Mouse (Mus musculus) gastrocnemius, postnatal 4 days (tissue): Measurements from ENCODE around the gene Fam69b. TPM values are rescaled to one million over a fixed set of nuclear protein-coding genes. Genes with fewer than 3 reads are reported as not detected.

Experiments
- DNase-seq, 2 experiments: peaks; one replicate each; pipeline ENCODE4 v3.0.0; 2021 to 2022; ENCODE audit warnings: low spot score in 2 of 2, mixed read lengths in 2 of 2
- total RNA-seq, 2 experiments: library from RNA; stranded (reverse); gene quantifications; 2 replicates each; pipeline ENCODE4 v1.2.3; 2021

Gene Fam69b
- total RNA-seq, 2 experiments from 2014 or later = 2.6 to 4.0 TPM

DNA sequence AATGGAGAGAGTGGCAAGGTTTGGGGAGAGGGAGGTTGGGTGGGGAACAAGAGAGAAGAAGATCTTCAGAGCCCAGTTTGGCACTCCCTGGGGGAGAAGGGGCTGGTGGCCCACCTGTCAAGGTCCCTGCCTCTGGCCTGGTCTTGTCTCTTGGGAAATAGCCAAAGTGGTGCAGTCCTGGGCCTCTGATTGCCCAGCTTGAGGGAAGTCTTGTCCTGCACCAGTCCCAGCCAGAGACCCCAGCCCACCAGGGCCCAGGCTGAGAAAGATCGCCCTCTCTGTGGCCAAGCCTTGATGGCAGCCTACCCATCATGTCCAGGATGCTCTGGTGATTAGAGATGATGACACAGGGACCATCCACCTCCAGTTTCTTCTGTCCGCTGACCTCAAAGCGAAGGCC, 31.4 kb upstream of the Fam69b start:
- DNase-seq = no peak

DNA sequence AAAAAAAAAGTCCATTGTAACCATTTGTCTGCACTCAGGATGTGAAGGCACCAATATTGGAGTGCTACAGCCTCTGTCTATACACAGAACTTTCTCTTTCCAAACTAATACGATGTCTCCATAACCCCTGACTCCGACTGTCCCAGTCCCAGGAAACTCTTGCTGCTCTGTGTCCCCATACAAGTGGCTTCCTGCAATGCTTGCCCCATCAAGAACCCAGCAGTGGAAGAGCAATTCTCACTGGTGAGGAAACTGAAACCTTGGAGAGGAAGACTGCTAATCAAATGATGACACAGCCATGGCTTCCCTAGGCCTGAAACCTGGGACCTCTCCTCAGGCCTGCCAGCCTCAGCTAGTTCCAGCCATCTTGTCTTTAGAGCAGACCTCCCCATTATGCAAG, 30.4 kb upstream of the Fam69b start:
- no peak for DNase-seq

DNA sequence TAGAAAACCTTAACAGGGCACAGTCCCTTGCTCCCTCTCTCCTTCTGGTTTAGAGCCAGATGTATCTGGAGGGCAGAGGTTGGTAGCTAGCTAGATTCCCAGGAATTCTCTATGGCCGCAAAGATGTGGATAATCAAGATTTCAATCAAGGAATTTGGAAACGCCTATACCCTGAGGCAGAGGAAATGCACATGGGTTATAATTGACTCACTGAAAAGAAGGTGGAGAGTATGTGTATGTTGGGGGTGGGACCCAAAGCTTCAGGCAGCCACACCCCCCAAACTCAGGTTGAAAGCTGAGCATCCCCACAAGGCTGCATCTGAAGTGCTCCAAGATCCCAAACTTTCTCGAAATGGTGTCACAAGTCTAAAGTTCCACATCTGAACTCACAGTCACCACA, 29.8 kb upstream of the Fam69b start:
- DNase-seq = no peak

DNA sequence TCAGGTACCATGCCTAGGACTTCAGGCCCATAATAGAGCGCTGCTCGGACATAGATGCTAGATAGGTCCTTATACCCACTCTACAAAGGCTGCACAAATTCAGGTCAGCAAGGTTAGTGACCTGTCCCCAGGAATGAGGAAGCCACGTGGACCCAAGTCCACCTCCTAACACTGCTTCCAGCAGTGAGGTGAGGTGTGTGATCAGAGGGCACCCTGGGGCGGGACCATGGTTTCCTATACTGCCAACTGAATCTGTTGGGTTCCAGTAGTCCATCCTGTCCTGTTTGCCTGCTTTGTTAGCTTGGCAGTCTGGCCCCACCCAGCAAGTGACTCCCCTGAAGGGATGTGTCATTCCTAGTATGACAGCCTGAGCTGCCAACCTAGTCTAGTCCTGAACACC, 28.3 kb upstream of the Fam69b start:
- no peak for DNase-seq

GRCm38 (mm10) chr2:26600664-26601063, 27.6 kb upstream of the Fam69b start:
- no peak for DNase-seq

GRCm38 (mm10) chr2:26601595-26601994, 26.7 kb upstream of the Fam69b start:
- no peak for DNase-seq

GRCm38 (mm10) chr2:26602631-26603030, 25.6 kb upstream of the Fam69b start:
- no peak for DNase-seq

DNA sequence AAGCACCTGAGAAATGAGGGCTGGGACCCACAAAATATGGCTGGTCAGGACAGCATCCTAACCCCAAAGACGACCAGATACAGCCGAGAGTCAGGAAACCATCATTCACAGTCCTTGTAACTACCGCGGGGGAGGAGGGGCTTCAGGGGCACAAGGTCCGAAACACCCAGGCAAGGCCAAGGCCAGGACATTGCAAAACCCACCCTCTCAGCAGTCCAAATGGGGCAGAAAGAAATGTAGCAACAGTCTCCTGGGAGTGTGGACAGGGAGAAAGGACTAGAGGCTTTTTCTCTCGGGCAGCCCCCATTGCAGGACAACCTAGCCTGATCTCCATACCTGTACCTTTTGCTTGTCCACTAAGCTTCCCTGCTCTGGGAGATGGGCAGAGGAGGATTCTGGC, 25.1 kb upstream of the Fam69b start:
- no peak for DNase-seq

DNA sequence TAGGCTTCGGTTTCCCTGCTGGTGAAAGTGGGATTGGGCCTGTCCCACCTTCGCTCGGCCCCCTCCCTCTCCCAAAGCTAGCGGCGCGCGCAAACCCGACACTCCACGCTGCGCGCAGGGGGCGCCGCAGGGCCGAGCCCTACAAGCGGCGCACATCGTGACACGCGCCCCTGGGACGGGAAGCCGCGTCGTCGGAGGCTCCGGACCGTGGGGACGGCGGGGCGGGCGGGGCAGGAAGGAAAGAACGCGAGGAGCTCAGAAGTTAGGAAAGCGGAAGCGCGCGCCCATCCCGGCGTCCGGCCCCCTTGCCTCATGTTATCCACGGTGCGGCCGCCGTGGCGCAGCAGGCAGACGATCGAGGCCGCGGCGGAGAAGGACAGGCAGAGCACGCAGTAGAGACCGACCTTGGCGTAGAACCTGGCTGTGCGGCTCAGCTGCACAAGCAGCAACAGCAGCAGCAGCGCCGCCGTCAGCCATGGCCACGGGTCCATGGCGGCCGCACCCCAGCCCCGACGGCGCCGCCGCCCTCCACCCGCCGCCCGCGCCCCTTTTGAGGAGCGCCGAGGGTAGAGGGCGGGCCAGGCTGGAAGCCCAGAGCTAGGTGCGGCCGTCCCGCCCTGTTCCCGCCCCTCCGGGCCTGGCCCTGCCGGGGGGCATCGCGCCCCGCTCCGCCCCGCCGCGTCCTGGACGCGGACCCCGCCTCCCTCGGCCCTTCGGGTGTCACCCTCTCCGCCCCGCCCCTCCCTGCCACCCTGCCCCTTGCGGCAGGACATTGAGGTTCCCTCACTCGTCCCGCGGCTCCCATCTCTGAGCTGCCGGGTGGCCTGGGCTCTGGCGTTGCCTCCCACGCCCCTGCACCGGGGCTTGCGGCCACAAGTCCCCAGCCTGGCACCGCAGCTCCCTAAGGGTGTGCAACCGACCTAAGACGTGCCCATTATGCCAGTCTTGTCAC, 24.3 kb upstream of the Fam69b start, which contains the start of gene Agpat2:
Gene Agpat2, minus strand, starts transcription at position 698 of the 952 bp plus-strand sequence.
- DNase-seq = peak; percentile 62 to 80

GRCm38 (mm10) chr2:26605331-26605730, 22.9 kb upstream of the Fam69b start:
- no peak for DNase-seq

DNA sequence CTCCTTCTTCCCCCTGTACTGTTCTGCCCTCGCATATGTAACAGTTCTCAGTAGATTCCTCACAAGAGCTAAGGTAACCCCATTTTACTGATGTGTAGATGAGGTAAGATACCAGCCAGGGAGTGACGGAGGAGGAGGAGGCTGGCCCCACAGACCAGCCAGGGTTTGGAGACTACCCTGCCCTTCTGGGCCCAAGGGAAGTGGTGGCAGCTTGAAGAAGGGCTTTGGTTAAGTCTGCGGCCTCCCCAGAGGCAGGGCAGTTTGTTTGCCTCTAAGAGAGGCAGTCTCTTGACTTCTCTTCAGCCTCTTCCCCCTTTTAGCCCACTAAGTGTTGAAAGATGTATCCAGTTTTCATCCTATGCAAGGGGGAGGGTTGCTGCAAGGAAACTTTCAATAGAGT, 21.7 kb upstream of the Fam69b start:
- DNase-seq = peak in 1 of 2 experiments; percentile 6

DNA sequence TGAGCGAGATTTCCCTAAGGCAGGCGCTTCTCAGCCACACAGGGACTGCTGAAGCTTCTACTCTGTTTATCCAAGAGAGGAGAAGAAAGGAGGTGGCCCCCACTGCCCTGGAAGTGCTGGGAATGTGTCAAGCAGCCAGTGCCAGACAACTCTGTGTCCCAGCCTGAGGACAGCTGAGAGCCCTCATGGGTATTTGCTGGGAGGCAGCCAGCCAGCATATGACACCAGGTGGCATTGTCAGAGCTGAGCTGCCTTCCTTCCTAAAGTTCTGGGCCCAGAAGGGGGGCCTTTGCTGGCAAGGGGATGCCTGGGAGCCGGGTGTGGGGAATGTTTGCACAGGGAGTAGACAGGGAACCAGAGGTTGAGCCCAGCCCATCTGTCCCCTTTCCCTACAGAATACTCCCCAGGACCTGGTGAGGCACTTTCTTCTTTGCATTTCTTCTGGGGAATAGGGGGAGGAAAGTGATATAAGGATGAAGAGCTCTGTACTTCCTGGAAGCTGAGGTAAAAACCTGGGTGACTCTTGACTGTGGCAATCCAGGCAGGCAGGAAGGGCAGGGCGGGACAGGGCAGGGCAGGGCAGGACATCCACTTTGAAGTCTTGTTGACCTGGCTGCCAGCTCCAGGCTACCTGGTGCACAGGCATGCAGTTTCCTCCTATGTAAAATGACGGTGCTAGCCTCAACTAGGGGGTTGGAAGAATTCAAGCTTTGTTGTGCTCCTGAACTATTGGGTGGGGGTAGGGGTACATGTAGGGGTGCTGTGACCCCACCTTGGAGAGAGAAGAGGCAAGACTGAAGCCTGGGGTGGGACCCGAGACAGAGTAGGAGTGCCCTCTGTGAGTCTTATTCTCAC, 21.0 kb upstream of the Fam69b start:
- peak in 1 of 2 experiments; percentile 58 for DNase-seq

- DNase-seq = no peak
Measured at GRCm38 (mm10) chr2:26608781-26609180, 19.5 kb upstream of the Fam69b start.

- no peak for DNase-seq
Measured at GRCm38 (mm10) chr2:26609261-26609661, 19.0 kb upstream of the Fam69b start.

DNA sequence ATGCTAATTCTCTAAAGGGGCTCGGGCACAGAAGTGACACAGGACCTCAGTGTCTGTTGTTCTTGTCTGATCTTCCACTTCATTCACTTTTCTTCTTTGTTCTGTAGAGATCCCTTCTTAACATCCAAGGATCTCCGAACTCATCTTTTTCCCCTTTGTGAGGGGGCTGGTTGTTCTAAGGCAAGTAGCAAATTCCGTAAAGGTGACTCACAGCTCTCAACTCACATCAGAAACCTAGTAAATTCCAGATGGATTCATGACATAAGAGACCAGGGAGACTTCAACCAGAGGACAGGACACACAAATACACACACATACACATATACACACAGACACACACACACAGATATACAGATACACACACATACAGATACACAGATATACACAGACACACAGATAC, 17.7 kb upstream of the Fam69b start:
- DNase-seq = no peak

- no peak for DNase-seq
Measured at GRCm38 (mm10) chr2:26611054-26611453, 17.2 kb upstream of the Fam69b start.

- no peak for DNase-seq
Measured at GRCm38 (mm10) chr2:26611896-26612295, 16.4 kb upstream of the Fam69b start.

GRCm38 (mm10) chr2:26614903-26615302, 13.4 kb upstream of the Fam69b start:
- DNase-seq = no peak

DNA sequence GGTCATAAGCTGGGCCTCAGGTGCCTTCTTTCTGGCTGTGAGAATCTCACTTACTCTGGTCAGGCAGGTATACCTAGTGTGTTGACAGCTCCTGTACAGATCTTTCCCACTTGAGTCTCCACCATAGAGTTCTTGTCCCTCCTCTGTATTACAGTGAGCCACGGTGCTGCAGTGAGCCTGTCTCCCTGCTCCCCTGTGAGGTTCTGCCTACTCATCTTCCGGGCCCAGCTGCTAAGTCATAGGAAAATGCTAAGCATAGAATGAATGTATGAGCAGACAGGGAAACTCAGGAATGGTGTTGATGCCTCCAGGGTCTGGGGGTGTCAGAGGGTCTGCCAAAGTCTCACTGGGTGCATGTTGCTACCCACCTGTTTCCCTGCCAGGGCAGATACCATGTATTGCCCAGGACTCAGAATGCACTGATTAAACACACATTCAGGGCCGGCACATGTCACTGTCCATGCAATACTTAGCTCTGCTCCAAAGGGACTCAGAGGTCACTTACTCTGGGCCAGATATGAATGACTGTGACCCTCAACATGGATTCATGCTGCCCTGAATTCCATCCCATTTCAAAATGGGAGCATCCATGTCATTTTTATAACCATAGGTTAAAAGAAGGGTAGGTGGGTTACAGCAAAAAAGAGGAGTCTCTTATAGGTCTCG, 12.7 kb upstream of the Fam69b start:
- no peak for DNase-seq

- no peak for DNase-seq
Measured at GRCm38 (mm10) chr2:26617331-26617730, 10.9 kb upstream of the Fam69b start.

GRCm38 (mm10) chr2:26617928-26618327, 10.3 kb upstream of the Fam69b start:
- no peak for DNase-seq
